In genomic region chr9:70263134-70263533, GRCm38 (mm10) we compare ENCODE assay signal across 12 mouse cellular contexts. TPM values are rescaled to one million over a fixed set of nuclear protein-coding genes. Genes with fewer than 3 reads are reported as not detected.
DNase-seq lines count a peak whose midpoint lies in the region; ATAC-seq lines count a peak whose summit lies in the region.
"Had no signal": no experiment of that assay in that cellular context is flagged by ENCODE, and none has a peak within 500 bp of the region (broad histone marks: within the 10 kb centered on the region; RNA-seq: fewer than 3 reads in every experiment).

No protein-coding gene starts in this region.

- H3K27me3 ChIP-seq in kidney, embryonic 16.5 days (ENCODE audit: insufficient read depth, low read length) = no peaks in the 10 kb centered on the region
- no peaks in the 10 kb centered on the region for H3K27me3 ChIP-seq in limb, embryonic 12.5 days

- peaks cover 56% of the 10 kb centered on the region for H3K4me1 ChIP-seq in kidney, embryonic 16.5 days (ENCODE audit: insufficient read depth, low read length)
- peaks cover 48% of the 10 kb centered on the region for H3K4me1 ChIP-seq in brown adipose tissue, adult 24 weeks (ENCODE audit: control insufficient read depth, insufficient read depth, insufficient read length, low read length)
- peaks cover 52% of the 10 kb centered on the region for H3K4me1 ChIP-seq in limb, embryonic 12.5 days (replicated peaks)

- no peaks in the 10 kb centered on the region for H3K9me3 ChIP-seq in kidney, embryonic 16.5 days (ENCODE audit: low read length)
- H3K9me3 ChIP-seq in limb, embryonic 12.5 days = no peaks in the 10 kb centered on the region
- H3K9me3 ChIP-seq: forebrain, embryonic 12.5 days had no signal

- H3K36me3 ChIP-seq in kidney, embryonic 16.5 days (ENCODE audit: insufficient read depth, low read length) = no peaks in the 10 kb centered on the region
- H3K36me3 ChIP-seq in limb, embryonic 12.5 days = no peaks in the 10 kb centered on the region
- H3K36me3 ChIP-seq: forebrain, embryonic 12.5 days had no signal

- 42% methylated on average over 8 of the region's 8 CpGs for WGBS in kidney, embryonic 16.5 days
- 42% methylated on average over 8 of the region's 8 CpGs for WGBS in limb, embryonic 12.5 days

- no peak overlapping the region for H3K4me3 ChIP-seq in kidney, embryonic 16.5 days (ENCODE audit: low read length)
- no peak overlapping the region for H3K4me3 ChIP-seq in brown adipose tissue, adult 24 weeks (ENCODE audit: insufficient read depth, low read depth, low read length)
- no peak overlapping the region for H3K4me3 ChIP-seq in limb, embryonic 12.5 days (replicated peaks)
- H3K4me3 ChIP-seq: forebrain, embryonic 12.5 days; myocyte had no signal

- H3K4me2 ChIP-seq in kidney, embryonic 16.5 days (replicated peaks; ENCODE audit: low read depth, low read length) = no peak overlapping the region
- H3K4me2 ChIP-seq in limb, embryonic 12.5 days = no peak overlapping the region
- H3K4me2 ChIP-seq: forebrain, embryonic 12.5 days had no signal

- peak; percentile 85 for DNase-seq in heart, adult 11 months
- no peak for DNase-seq in heart, adult 9 months (ENCODE audit: low spot score in 2 of 2)
- DNase-seq in kidney, postnatal 10 days = no peak
- DNase-seq in T-cell, adult 2 months (ENCODE audit: low spot score) = no peak
- DNase-seq in urinary bladder, postnatal 25 days (ENCODE audit: low spot score) = no peak
- DNase-seq: liver, postnatal 0 days had no signal

- H3K9ac ChIP-seq in kidney, embryonic 16.5 days (replicated peaks; ENCODE audit: low read length) = no peak overlapping the region
- no peak overlapping the region for H3K9ac ChIP-seq in limb, embryonic 12.5 days (replicated peaks)
- H3K9ac ChIP-seq: forebrain, embryonic 12.5 days; liver, postnatal 0 days had no signal

- H3K27ac ChIP-seq in kidney, embryonic 16.5 days (ENCODE audit: low read length) = peak overlapping the region; percentile 63
- peak overlapping the region; percentile 60 for H3K27ac ChIP-seq in brown adipose tissue, adult 24 weeks (replicated peaks; ENCODE audit: low read depth, low read length)
- peak overlapping the region; percentile 50 for H3K27ac ChIP-seq in limb, embryonic 12.5 days
- H3K27ac ChIP-seq: forebrain, embryonic 12.5 days had no signal

- no peak for ATAC-seq in kidney, embryonic 16.5 days (ENCODE audit: low FRiP score, low TSS enrichment)
- no peak for ATAC-seq in limb, embryonic 12.5 days (ENCODE audit: insufficient number of reproducible peaks, insufficient read depth, low FRiP score, low TSS enrichment, low read depth)
- ATAC-seq: intestine, embryonic 16.5 days; liver, postnatal 0 days had no signal

RNA-seq across cellular contexts. Expression of gene Myo1e, which starts 56.0 kb away (rescaled TPM):
- polyA plus RNA-seq in kidney, embryonic 16.5 days (2015; fragmentation: Nextera tagmentation; extraction: Ambion mirVana) = 26.4 and 27.8 TPM in 2 replicates
- 2.0 and 2.9 TPM in 2 replicates for polyA plus RNA-seq in brown adipose tissue, adult 24 weeks (2012; ENCODE audit: insufficient read depth, insufficient read length, missing spikeins)
- 24.6 and 26.8 TPM in 2 replicates for polyA plus RNA-seq in limb, embryonic 12.5 days (2016; fragmentation: Nextera tagmentation; extraction: Ambion mirVana)
